ENCODE assay signal across 9 mouse cellular contexts in genomic region chr11:85830901-85831341, GRCm38 (mm10). TPM values are rescaled to one million over a fixed set of nuclear protein-coding genes. Genes with fewer than 3 reads are reported as not detected.
DNase-seq lines count a peak whose midpoint lies in the region; ATAC-seq lines count a peak whose summit lies in the region.
"Had no signal": no experiment of that assay in that cellular context is flagged by ENCODE, and none has a peak within 500 bp of the region (broad histone marks: within the 10 kb centered on the region; RNA-seq: fewer than 3 reads in every experiment).

No protein-coding gene starts in this region.

- H3K27me3 ChIP-seq in neural tube, embryonic 15.5 days (replicated peaks) = peaks cover 85% of the 10 kb centered on the region
- H3K27me3 ChIP-seq in limb, embryonic 12.5 days = peaks cover 94% of the 10 kb centered on the region

- no peak overlapping the region for H3K4me3 ChIP-seq in neural tube, embryonic 15.5 days (replicated peaks)
- peak overlapping the region; percentile 66 for H3K4me3 ChIP-seq in limb, embryonic 12.5 days (replicated peaks)

- WGBS in neural tube, embryonic 15.5 days = 2% methylated on average over 17 of the region's 17 CpGs
- WGBS in limb, embryonic 12.5 days = 1% methylated on average over 17 of the region's 17 CpGs

- H3K4me2 ChIP-seq in neural tube, embryonic 15.5 days = no peak overlapping the region
- H3K4me2 ChIP-seq in limb, embryonic 12.5 days = peak overlapping the region; percentile 83

- peak; percentile 51 for DNase-seq in adrenal gland, postnatal 10 days
- DNase-seq in adrenal gland, adult 8-10 months = no peak
- peak; percentile 72 for DNase-seq in neural tube, embryonic 10.5 days (ENCODE audit: extremely low spot score, low spot score)
- DNase-seq in thymus, postnatal 14 days = no peak
- DNase-seq in gastrocnemius, adult 8-10 months (ENCODE audit: low spot score in 2 of 2) = no peak
- DNase-seq: cerebellum, adult 2 months had no signal

- no peak overlapping the region for H3K27ac ChIP-seq in neural tube, embryonic 15.5 days (replicated peaks)
- peak overlapping the region; percentile 78 for H3K27ac ChIP-seq in limb, embryonic 12.5 days

- no peaks in the 10 kb centered on the region for H3K9me3 ChIP-seq in neural tube, embryonic 15.5 days (replicated peaks)
- no peaks in the 10 kb centered on the region for H3K9me3 ChIP-seq in limb, embryonic 12.5 days

- no peak for ATAC-seq in neural tube, embryonic 15.5 days (ENCODE audit: low FRiP score)
- ATAC-seq in limb, embryonic 12.5 days (ENCODE audit: insufficient number of reproducible peaks, insufficient read depth, low FRiP score, low TSS enrichment, low read depth) = no peak
- no peak for ATAC-seq in erythroblast, adult 5-6 weeks (replicated peaks; ENCODE audit: low FRiP score, poor library complexity, severe bottlenecking)

- no peak overlapping the region for H3K9ac ChIP-seq in neural tube, embryonic 15.5 days (replicated peaks)
- peak overlapping the region; percentile 90 for H3K9ac ChIP-seq in limb, embryonic 12.5 days (replicated peaks)

- no peaks in the 10 kb centered on the region for H3K36me3 ChIP-seq in neural tube, embryonic 15.5 days
- no peaks in the 10 kb centered on the region for H3K36me3 ChIP-seq in limb, embryonic 12.5 days

- peaks cover 30% of the 10 kb centered on the region for H3K4me1 ChIP-seq in neural tube, embryonic 15.5 days
- peaks cover 61% of the 10 kb centered on the region for H3K4me1 ChIP-seq in limb, embryonic 12.5 days (replicated peaks)

RNA-seq across cellular contexts. Expression of gene Tbx2, which starts 1.4 kb away (rescaled TPM):
- total RNA-seq in adrenal gland, postnatal 10 days (2021) = 10 to 100 TPM; 27.5 to 31.5 TPM
- total RNA-seq in adrenal gland, adult 8-10 months (2022) = 10 to 100 TPM; 23.4 to 30.5 (median 24.9) TPM
- 1.4 and 1.5 TPM in 2 replicates for polyA plus RNA-seq in neural tube, embryonic 15.5 days (2015; fragmentation: Nextera tagmentation; extraction: Ambion mirVana)
- polyA plus RNA-seq in limb, embryonic 12.5 days (2016; fragmentation: Nextera tagmentation; extraction: Ambion mirVana) = 7.9 and 10.0 TPM in 2 replicates
- total RNA-seq in gastrocnemius, adult 8-10 months (2022) = 1 to 10 TPM in 3 of 4 experiments, under 1 TPM in 1; 0.68 to 2.7 (median 1.7) TPM
- 0.38 TPM in 1 of 2 replicates, not detected in the other for total RNA-seq in erythroblast, adult 5-6 weeks (2015; ENCODE audit: low replicate concordance)
- 0.42 and 0.85 TPM in 2 replicates for total RNA-seq in erythroblast, adult 5-6 weeks (2017; ENCODE audit: low replicate concordance)

RNA-seq across cellular contexts. Expression of gene Gm11444, which starts 19.2 kb away (rescaled TPM):
- not detected for total RNA-seq in adrenal gland, postnatal 10 days (2021)
- not detected for total RNA-seq in adrenal gland, adult 8-10 months (2022)
- polyA plus RNA-seq in neural tube, embryonic 15.5 days (2015; fragmentation: Nextera tagmentation; extraction: Ambion mirVana) = not detected in 2 replicates
- polyA plus RNA-seq in limb, embryonic 12.5 days (2016; fragmentation: Nextera tagmentation; extraction: Ambion mirVana) = not detected in 2 replicates
- total RNA-seq in gastrocnemius, adult 8-10 months (2022) = not detected
- not detected in 2 replicates for total RNA-seq in erythroblast, adult 5-6 weeks (2015; ENCODE audit: low replicate concordance)
- not detected in 2 replicates for total RNA-seq in erythroblast, adult 5-6 weeks (2017; ENCODE audit: low replicate concordance)
- polyA plus RNA-seq: cerebellum, adult 2 months had no signal

RNA-seq across cellular contexts. Expression of gene Tbx4, which starts 55.3 kb away (rescaled TPM):
- under 1 TPM in 1 of 2 experiments, not detected in 1; 0.12 TPM for total RNA-seq in adrenal gland, postnatal 10 days (2021)
- total RNA-seq in adrenal gland, adult 8-10 months (2022) = under 1 TPM in 2 of 4 experiments, not detected in 2; 0.10 to 0.15 TPM
- 0.19 and 0.29 TPM in 2 replicates for polyA plus RNA-seq in neural tube, embryonic 15.5 days (2015; fragmentation: Nextera tagmentation; extraction: Ambion mirVana)
- polyA plus RNA-seq in limb, embryonic 12.5 days (2016; fragmentation: Nextera tagmentation; extraction: Ambion mirVana) = 39.2 and 44.0 TPM in 2 replicates
- total RNA-seq in gastrocnemius, adult 8-10 months (2022) = 1 to 10 TPM in 2 of 4 experiments, under 1 TPM in 2; 0.89 to 1.3 (median 0.95) TPM
- total RNA-seq in erythroblast, adult 5-6 weeks (2015; ENCODE audit: low replicate concordance) = not detected in 2 replicates
- not detected in 2 replicates for total RNA-seq in erythroblast, adult 5-6 weeks (2017; ENCODE audit: low replicate concordance)

Comparison
In these comparisons a context has a peak if more than half of its experiments do, and no peak if none do; other contexts are left out.
1. DNase-seq: peak in adrenal gland, postnatal 10 days (single experiment) and neural tube, embryonic 10.5 days (single experiment); none in adrenal gland, adult 8-10 months (single experiment), thymus, postnatal 14 days (single experiment) and gastrocnemius, adult 8-10 months (0 of 2).
2. RNA of gene Tbx2, which starts 1.4 kb away (total RNA-seq): 27.5 to 31.5 TPM in adrenal gland, postnatal 10 days and 23.4 to 30.5 TPM in adrenal gland, adult 8-10 months; 0.68 to 2.7 TPM in gastrocnemius, adult 8-10 months and 0.38 to 0.85 TPM in erythroblast, adult 5-6 weeks; every median in the first group is over 4 times any median in the second.